9 mouse cellular contexts compared by ENCODE assay signal in genomic region chr8:48508641-48509599, GRCm38 (mm10).
A peak's percentile ranks its signal among the peaks of the same experiment; 100 is the strongest.
DNase-seq lines count a peak whose midpoint lies in the region; ATAC-seq and TF ChIP-seq lines count a peak whose summit lies in the region.
"Had no signal": no experiment of that assay in that cellular context is flagged by ENCODE, and none has a peak within 500 bp of the region (broad histone marks: within the 10 kb centered on the region; RNA-seq: fewer than 3 reads in every experiment).

No protein-coding gene starts in this region.

- H3K9ac ChIP-seq in kidney, embryonic 15.5 days, result no peak overlapping the region
- H3K9ac ChIP-seq in midbrain, postnatal 0 days (replicated peaks; ENCODE audit: low read length, poor library complexity, severe bottlenecking), result peak overlapping the region; percentile 59
- H3K9ac ChIP-seq in liver, embryonic 11.5 days (ENCODE audit: low read depth, low read length), result no peak overlapping the region

- no peaks in the 10 kb centered on the region for H3K27me3 ChIP-seq in kidney, embryonic 15.5 days
- no peaks in the 10 kb centered on the region for H3K27me3 ChIP-seq in hindbrain, embryonic 10.5 days (ENCODE audit: insufficient read depth, poor library complexity, severe bottlenecking)
- no peaks in the 10 kb centered on the region for H3K27me3 ChIP-seq in midbrain, postnatal 0 days (ENCODE audit: insufficient read depth, low read length)
- no peaks in the 10 kb centered on the region for H3K27me3 ChIP-seq in liver, embryonic 11.5 days (replicated peaks; ENCODE audit: control insufficient read depth, insufficient read depth, low read length)

- peak overlapping the region; percentile 48 for H3K4me2 ChIP-seq in kidney, embryonic 15.5 days
- H3K4me2 ChIP-seq in midbrain, postnatal 0 days (ENCODE audit: low read depth, low read length, poor library complexity, severe bottlenecking), result peak overlapping the region; percentile 66
- no peak overlapping the region for H3K4me2 ChIP-seq in liver, embryonic 11.5 days

- TF ChIP-seq CTCF in midbrain, postnatal 0 days (IDR thresholded peaks at IDR 0.05), result no peak

- 0 out of 2 replicates have a peak overlapping the region, but pooled peaks have one; percentile 1 for H3K4me3 ChIP-seq in kidney, embryonic 15.5 days (replicated peaks)
- peak overlapping the region; percentile 18; the same call in 1 of the 2 replicates for H3K4me3 ChIP-seq in hindbrain, embryonic 10.5 days
- H3K4me3 ChIP-seq in midbrain, postnatal 0 days (ENCODE audit: low read depth, low read length), result peak overlapping the region; percentile 37
- no peak overlapping the region for H3K4me3 ChIP-seq in liver, embryonic 11.5 days (ENCODE audit: low read depth, low read length)
- H3K4me3 ChIP-seq: myocyte had no signal

- no peaks in the 10 kb centered on the region; the same call in 1 of the 2 replicates for H3K36me3 ChIP-seq in kidney, embryonic 15.5 days
- H3K36me3 ChIP-seq in hindbrain, embryonic 10.5 days, result peaks cover 31% of the 10 kb centered on the region
- H3K36me3 ChIP-seq in midbrain, postnatal 0 days (ENCODE audit: insufficient read depth, low read length), result no peaks in the 10 kb centered on the region
- H3K36me3 ChIP-seq in liver, embryonic 11.5 days (ENCODE audit: control insufficient read depth, insufficient read depth, low read length), result no peaks in the 10 kb centered on the region

- no peaks in the 10 kb centered on the region for H3K9me3 ChIP-seq in kidney, embryonic 15.5 days (replicated peaks)
- H3K9me3 ChIP-seq in hindbrain, embryonic 10.5 days, result no peaks in the 10 kb centered on the region
- H3K9me3 ChIP-seq in midbrain, postnatal 0 days (ENCODE audit: low read length), result no peaks in the 10 kb centered on the region
- no peaks in the 10 kb centered on the region for H3K9me3 ChIP-seq in liver, embryonic 11.5 days (ENCODE audit: control insufficient read depth, low read length)

- ATAC-seq in kidney, embryonic 15.5 days (replicated peaks; ENCODE audit: low FRiP score), result 0 out of 2 replicates have a peak, but pooled peaks have one; percentile 43
- ATAC-seq in midbrain, postnatal 0 days (ENCODE audit: low FRiP score), result peak; percentile 77
- no peak for ATAC-seq in liver, embryonic 11.5 days (replicated peaks; ENCODE audit: low FRiP score)

- no peak for DNase-seq in kidney, adult 9 months
- DNase-seq in embryo, embryonic 11 days, result peak; percentile 56
- DNase-seq in hindbrain, embryonic 10.5 days (ENCODE audit: low spot score), result peak; percentile 23
- DNase-seq in midbrain, postnatal 0 days (ENCODE audit: low spot score), result peak; percentile 80
- no peak for DNase-seq in liver, embryonic 11.5 days (ENCODE audit: low spot score)
- DNase-seq in layer of hippocampus, adult 11-12 months (ENCODE audit: low spot score), result no peak
- no peak for DNase-seq in c-Kit-positive CD71-positive TER-119-positive erythroid progenitor cells, embryonic 14.5 days (ENCODE audit: low spot score)

- H3K4me1 ChIP-seq in kidney, embryonic 15.5 days, result peaks cover 18% of the 10 kb centered on the region
- H3K4me1 ChIP-seq in hindbrain, embryonic 10.5 days (replicated peaks), result peaks cover 19% of the 10 kb centered on the region
- H3K4me1 ChIP-seq in midbrain, postnatal 0 days (ENCODE audit: insufficient read depth, low read length), result no peaks in the 10 kb centered on the region
- H3K4me1 ChIP-seq in liver, embryonic 11.5 days (replicated peaks; ENCODE audit: control insufficient read depth, insufficient read depth, low read length), result no peaks in the 10 kb centered on the region

- 49% methylated on average over 29 of the region's 29 CpGs for WGBS in kidney, embryonic 15.5 days
- WGBS in hindbrain, embryonic 10.5 days, result 70% methylated on average over 29 of the region's 29 CpGs
- WGBS in midbrain, postnatal 0 days, result 14% methylated on average over 29 of the region's 29 CpGs
- 78% methylated on average over 29 of the region's 29 CpGs for WGBS in liver, embryonic 11.5 days

- H3K27ac ChIP-seq in kidney, embryonic 15.5 days, result no peak overlapping the region
- H3K27ac ChIP-seq in hindbrain, embryonic 10.5 days, result peak overlapping the region; percentile 59
- H3K27ac ChIP-seq in midbrain, postnatal 0 days (ENCODE audit: low read depth, low read length), result peak overlapping the region; percentile 70
- H3K27ac ChIP-seq in liver, embryonic 11.5 days (ENCODE audit: low read depth, low read length), result no peak overlapping the region

Comparison
In these comparisons a context has a peak if more than half of its experiments do, and no peak if none do; other contexts are left out.
1. H3K27ac ChIP-seq: peak in hindbrain, embryonic 10.5 days (single experiment) and midbrain, postnatal 0 days (single experiment); none in kidney, embryonic 15.5 days (single experiment) and liver, embryonic 11.5 days (single experiment).
2. DNase-seq: peak in embryo, embryonic 11 days (single experiment), hindbrain, embryonic 10.5 days (single experiment) and midbrain, postnatal 0 days (single experiment); none in kidney, adult 9 months (single experiment), liver, embryonic 11.5 days (single experiment), layer of hippocampus, adult 11-12 months (single experiment) and c-Kit-positive CD71-positive TER-119-positive erythroid progenitor cells, embryonic 14.5 days (single experiment).